Mouse (Mus musculus): ENCODE results near the gene Gm11168.
"Not testable (repeated sequence)": the region's sequence is repeated elsewhere in the genome, so short reads cannot be mapped to it uniquely, and the experiment has no call there.

The Gm11168 gene

DNA sequence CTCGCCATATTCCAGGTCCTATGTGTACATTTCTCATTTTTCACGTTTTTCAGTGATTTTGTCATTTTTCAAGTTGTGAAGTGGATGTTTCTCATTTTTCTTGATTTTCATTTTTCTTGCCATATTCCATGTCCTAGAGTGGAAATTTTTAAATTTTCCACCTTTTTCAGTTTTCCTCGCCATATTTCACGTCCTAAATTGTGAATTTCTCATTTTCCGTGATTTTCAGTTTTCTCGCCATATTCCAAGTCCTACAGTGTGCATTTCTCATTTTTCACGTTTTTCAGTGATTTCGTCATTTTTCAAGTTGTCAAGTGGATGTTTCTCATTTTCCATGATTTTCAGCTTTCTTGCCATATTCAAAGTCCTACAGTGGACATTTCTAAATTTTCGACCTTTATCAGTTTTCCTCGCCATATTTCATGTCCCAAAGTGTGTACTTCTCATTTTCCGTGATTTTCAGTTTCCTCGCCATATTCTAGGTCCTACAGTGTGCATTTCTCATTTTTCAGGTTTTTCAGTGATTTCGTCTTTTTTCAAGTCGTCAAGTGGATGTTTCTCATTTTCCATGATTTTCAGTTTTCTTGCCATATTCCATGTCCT, at the start of gene Gm11168:
Gene Gm11168 (plus strand): TSS at position 553 of the 603 bp plus-strand sequence.
- CTCF ChIA-PET: not testable (repeated sequence)

DNA sequence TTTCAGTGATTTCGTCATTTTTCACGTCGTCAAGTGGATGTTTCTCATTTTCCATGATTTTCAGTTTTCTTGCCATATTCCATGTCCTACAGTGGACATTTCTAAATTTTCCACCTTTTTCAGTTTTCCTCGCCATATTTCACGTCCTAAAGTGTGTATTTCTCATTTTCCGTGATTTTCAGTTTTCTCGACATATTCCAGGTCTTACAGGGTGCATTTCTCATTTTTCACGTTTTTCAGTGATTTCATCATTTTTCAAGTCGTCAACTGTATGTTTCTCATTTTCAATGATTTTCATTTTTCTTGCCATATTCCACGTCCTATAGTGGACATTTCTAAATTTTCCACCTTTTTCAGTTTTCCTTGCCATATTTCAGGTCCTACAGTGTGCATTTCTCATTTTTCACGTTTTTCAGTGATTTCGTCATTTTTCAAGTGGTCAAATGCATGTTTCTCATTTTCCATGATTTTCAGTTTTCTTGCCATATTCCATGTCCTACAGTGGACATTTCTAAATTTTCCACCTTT, 2.6 kb upstream of the Gm11168 start, which contains the start of gene Gm10722:
Gene Gm10722 (plus strand): TSS at position 478 of the 528 bp plus-strand sequence.
- CTCF ChIA-PET: not testable (repeated sequence)

GRCm38 (mm10) chr9:3001006-3001405, 2.1 kb upstream of the Gm11168 start:
- CTCF ChIA-PET: not testable (repeated sequence)

DNA sequence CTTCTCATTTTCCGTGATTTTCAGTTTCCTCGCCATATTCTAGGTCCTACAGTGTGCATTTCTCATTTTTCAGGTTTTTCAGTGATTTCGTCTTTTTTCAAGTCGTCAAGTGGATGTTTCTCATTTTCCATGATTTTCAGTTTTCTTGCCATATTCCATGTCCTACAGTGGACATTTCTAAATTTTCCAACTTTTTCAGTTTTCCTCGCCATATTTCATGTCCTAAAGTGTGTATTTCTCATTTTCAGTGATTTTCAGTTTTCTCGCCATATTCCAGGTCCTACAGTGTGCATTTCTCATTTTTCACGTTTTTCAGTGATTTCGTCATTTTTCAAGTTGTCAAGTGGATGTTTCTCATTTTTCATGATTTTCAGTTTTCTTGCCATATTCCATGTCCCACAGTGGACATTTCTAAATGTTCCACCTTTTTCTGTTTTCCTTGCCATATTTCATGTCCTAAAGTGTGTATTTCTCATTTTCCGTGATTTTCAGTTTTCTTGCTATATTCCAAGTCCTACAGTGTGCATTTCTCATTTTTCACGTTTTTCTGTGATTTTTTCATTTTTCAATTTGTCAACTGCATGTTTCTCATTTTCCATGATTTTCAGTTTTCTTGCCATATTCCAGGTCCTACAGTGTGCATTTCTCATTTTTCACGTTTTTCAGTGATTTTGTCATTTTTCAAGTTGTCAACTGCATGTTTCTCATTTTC, 1.0 kb upstream of the Gm11168 start:
- CTCF ChIA-PET: not testable (repeated sequence)

- CTCF ChIA-PET: not testable (repeated sequence)
Measured at GRCm38 (mm10) chr9:3006179-3006578, 3.0 kb downstream of the Gm11168 start.

- CTCF ChIA-PET: not testable (repeated sequence)
Measured at GRCm38 (mm10) chr9:3006636-3007035, 3.5 kb downstream of the Gm11168 start.

DNA sequence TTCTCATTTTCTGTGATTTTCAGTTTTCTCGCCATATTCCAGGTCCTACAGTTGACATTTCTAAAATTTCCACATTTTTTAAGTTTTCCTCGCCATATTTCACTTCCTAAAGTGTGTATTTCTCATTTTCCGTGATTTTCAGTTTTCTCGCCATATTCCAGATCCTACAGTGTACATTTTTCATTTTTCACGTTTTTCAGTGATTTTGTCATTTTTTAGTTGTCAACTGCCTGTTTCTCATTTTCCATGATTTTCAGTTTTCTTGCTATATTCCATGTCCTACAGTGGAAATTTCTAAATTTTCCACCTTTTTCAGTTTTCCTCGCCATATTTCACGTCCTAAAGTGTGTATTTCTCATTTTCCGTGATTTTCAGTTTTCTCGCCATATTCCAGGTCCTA, 4.1 kb downstream of the Gm11168 start:
- CTCF ChIA-PET: not testable (repeated sequence)

- CTCF ChIA-PET: not testable (repeated sequence)
Measured at GRCm38 (mm10) chr9:3009331-3009730, 6.2 kb downstream of the Gm11168 start.

GRCm38 (mm10) chr9:3012054-3012621, 9.0 kb downstream of the Gm11168 start:
- CTCF ChIA-PET: not testable (repeated sequence)

DNA sequence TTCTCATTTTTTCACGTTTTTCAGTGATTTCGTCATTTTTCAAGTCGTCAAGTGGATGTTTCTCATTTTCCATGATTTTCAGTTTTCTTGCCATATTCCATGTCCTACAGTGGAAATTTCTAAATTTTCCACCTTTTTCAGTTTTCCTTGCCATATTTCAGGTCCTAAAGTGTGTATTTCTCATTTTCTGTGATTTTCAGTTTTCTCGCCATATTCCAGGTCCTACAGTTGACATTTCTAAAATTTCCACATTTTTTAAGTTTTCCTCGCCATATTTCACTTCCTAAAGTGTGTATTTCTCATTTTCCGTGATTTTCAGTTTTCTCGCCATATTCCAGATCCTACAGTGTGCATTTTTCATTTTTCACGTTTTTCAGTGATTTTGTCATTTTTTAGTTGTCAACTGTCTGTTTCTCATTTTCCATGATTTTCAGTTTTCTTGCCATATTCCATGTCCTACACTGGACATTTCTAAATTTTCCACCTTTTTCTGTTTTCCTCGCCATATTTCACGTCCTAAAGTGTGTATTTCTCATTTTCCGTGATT, 9.7 kb downstream of the Gm11168 start, which contains the start of gene Gm10721:
Gene Gm10721 (plus strand): TSS at position 408 of the 547 bp plus-strand sequence.
- CTCF ChIA-PET: not testable (repeated sequence)

GRCm38 (mm10) chr9:3015354-3015753, 12.2 kb downstream of the Gm11168 start, which contains the start of gene Gm10720:
TSS of gene Gm10720 (plus strand) at chr9:3015654.
- CTCF ChIA-PET: not testable (repeated sequence)

DNA sequence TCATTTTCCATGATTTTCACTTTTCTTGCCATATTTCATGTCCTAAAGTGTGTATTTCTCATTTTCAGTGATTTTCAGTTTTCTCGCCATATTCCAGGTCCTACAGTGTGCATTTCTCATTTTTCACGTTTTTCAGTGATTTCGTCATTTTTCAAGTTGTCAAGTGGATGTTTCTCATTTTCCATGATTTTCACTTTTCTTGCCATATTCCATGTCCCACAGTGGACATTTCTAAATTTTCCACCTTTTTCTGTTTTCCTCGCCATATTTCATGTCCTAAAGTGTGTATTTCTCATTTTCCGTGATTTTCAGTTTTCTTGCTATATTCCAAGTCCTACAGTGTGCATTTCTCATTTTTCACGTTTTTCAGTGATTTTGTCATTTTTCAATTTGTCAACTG, 12.8 kb downstream of the Gm11168 start:
- CTCF ChIA-PET: not testable (repeated sequence)

DNA sequence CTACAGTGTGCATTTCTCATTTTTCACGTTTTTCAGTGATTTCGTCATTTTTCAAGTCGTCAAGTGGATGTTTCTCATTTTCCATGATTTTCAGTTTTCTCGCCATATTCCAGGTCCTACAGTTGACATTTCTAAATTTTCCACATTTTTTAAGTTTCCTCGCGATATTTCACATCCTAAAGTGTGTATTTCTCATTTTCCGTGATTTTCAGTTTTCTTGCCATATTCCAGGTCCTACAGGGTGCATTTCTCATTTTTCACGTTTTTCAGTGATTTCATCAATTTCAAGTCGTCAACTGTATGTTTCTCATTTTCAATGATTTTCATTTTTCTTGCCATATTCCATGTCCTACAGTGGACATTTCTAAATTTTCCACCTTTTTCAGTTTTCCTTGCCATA, 14.0 kb downstream of the Gm11168 start, which contains the start of gene Gm10719:
Gene Gm10719 (plus strand): TSS at position 301 of the 400 bp plus-strand sequence.
- CTCF ChIA-PET: not testable (repeated sequence)

- CTCF ChIA-PET: not testable (repeated sequence)
Measured at GRCm38 (mm10) chr9:3018944-3019343, 15.8 kb downstream of the Gm11168 start.

DNA sequence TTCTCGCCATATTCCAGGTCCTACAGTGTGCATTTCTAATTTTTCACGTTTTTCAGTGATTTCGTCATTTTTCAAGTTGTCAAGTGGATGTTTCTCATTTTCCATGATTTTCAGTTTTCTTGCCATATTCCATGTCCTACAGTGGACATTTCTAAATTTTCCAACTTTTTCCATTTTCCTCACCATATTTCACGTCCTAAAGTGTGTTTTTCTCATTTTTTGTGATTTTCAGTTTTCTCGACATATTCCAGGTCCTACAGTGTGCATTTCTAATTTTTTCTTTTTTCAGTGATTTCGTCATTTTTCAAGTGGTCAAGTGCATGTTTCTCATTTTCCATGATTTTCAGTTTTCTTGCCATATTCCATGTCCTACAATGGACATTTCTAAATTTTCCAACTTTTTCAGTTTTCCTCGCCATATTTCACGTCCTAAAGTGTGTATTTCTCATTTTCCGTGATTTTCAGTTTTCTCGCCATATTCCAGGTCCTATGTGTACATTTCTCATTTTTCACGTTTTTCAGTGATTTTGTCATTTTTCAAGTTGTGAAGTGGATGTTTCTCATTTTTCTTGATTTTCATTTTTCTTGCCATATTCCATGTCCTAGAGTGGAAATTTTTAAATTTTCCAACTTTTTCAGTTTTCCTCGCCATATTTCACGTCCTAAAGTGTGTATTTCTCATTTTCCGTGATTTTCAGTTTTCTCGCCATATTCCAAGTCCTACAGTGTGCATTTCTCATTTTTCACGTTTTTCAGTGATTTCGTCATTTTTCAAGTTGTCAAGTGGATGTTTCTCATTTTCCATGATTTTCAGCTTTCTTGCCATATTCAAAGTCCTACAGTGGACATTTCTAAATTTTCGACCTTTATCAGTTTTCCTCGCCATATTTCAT, 16.9 kb downstream of the Gm11168 start:
- CTCF ChIA-PET: not testable (repeated sequence)

- CTCF ChIA-PET: not testable (repeated sequence)
Measured at GRCm38 (mm10) chr9:3022316-3023008, 19.3 kb downstream of the Gm11168 start.

DNA sequence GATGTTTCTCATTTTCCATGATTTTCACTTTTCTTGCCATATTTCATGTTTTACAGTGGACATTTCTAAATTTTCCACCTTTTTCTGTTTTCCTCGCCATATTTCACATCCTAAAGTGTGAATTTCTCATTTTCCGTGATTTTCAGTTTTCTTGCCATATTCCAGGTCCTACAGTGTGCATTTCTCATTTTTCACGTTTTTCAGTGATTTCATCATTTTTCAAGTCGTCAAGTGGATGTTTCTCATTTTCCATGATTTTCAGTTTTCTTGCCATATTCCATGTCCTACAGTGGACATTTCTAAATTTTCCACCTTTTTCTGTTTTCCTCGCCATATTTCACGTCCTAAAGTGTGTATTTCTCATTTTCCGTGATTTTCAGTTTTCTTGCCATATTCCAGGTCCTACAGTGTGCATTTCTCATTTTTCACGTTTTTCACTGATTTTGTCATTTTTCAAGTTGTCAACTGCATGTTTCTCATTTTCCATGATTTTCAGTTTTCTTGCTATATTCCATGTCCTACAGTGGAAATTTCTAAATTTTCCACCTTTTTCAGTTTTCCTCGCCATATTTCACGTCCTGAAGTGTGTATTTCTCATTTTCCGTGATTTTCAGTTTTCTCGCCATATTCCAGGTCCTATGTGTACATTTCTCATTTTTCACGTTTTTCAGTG, 20.3 kb downstream of the Gm11168 start, which contains the start of gene Gm10718:
Gene Gm10718 (plus strand): TSS at position 236 of the 673 bp plus-strand sequence.
- CTCF ChIA-PET: not testable (repeated sequence)

DNA sequence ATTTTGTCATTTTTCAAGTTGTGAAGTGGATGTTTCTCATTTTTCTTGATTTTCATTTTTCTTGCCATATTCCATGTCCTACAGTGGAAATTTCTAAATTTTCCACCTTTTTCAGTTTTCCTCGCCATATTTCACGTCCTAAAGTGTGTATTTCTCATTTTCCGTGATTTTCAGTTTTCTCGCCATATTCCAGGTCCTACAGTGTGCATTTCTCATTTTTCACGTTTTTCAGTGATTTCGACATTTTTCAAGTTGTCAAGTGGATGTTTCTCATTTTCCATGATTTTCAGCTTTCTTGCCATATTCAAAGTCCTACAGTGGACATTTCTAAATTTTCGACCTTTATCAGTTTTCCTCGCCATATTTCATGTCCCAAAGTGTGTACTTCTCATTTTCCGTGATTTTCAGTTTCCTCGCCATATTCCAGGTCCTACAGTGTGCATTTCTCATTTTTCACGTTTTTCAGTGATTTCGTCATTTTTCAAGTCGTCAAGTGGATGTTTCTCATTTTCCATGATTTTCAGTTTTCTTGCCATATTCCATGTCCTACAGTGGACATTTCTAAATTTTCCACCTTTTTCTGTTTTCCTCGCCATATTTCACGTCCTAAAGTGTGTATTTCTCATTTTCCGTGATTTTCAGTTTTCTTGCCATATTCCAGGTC, 21.0 kb downstream of the Gm11168 start:
- CTCF ChIA-PET: not testable (repeated sequence)

DNA sequence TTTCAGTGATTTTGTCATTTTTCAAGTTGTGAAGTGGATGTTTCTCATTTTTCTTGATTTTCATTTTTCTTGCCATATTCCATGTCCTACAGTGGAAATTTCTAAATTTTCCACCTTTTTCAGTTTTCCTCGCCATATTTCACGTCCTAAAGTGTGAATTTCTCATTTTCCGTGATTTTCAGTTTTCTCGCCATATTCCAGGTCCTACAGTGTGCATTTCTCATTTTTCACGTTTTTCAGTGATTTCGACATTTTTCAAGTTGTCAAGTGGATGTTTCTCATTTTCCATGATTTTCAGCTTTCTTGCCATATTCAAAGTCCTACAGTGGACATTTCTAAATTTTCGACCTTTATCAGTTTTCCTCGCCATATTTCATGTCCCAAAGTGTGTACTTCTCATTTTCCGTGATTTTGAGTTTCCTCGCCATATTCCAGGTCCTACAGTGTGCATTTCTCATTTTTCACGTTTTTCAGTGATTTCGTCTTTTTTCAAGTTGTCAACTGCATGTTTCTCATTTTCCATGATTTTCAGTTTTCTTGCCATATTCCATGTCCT, 21.8 kb downstream of the Gm11168 start, which contains the start of gene Gm10717:
Gene Gm10717 (plus strand): TSS at position 506 of the 556 bp plus-strand sequence.
- CTCF ChIA-PET: not testable (repeated sequence)
